Mouse (Mus musculus): ENCODE results near the gene Car5b.

The Car5b gene

GRCm38 (mm10) chrX:163981092-163981491 lies 46.7 kb downstream of the Car5b start:
- no peak for DNase-seq (ENCODE audit: extremely low read depth, low read depth, low spot score)

GRCm38 (mm10) chrX:163958467-163958875 lies 69.3 kb downstream of the Car5b start, which contains the start of gene Zrsr2:
Gene Zrsr2, minus strand, starts transcription at chrX:163958661.
- DNase-seq (ENCODE audit: extremely low read depth, low read depth, low spot score): peak; percentile 45

- DNase-seq (ENCODE audit: extremely low read depth, low read depth, low spot score): no peak
Observed at GRCm38 (mm10) chrX:163957803-163958466, 69.9 kb downstream of the Car5b start.

GRCm38 (mm10) chrX:163957381-163957780 lies 70.4 kb downstream of the Car5b start:
- no peak for DNase-seq (ENCODE audit: extremely low read depth, low read depth, low spot score)

- DNase-seq (ENCODE audit: extremely low read depth, low read depth, low spot score): no peak
Observed at GRCm38 (mm10) chrX:163951618-163952017, 76.2 kb downstream of the Car5b start.

GRCm38 (mm10) chrX:163944381-163944780 lies 83.4 kb downstream of the Car5b start:
- no peak for DNase-seq (ENCODE audit: extremely low read depth, low read depth, low spot score)

- DNase-seq (ENCODE audit: extremely low read depth, low read depth, low spot score): no peak
Observed at GRCm38 (mm10) chrX:163938587-163938986, 89.2 kb downstream of the Car5b start.

GRCm38 (mm10) chrX:163934731-163935130 lies 93.1 kb downstream of the Car5b start:
- DNase-seq (ENCODE audit: extremely low read depth, low read depth, low spot score): no peak

GRCm38 (mm10) chrX:163929550-163929949 lies 98.2 kb downstream of the Car5b start:
- DNase-seq (ENCODE audit: extremely low read depth, low read depth, low spot score): no peak

Data from fat pad, adult 2 months (tissue).